Mouse (Mus musculus) mouse trophoblast stem cell (cell line): ENCODE results near the gene Vipr2.

Source experiments
- in situ Hi-C, 2 experiments: fragments of 300-500 bp; cut with MseI, MboI; formaldehyde crosslinking; loops; 2 replicates in 1 of 2; 3 replicates in 1 of 2; pipeline ENCODE4 v1.15.1; 2025

Vipr2 gene

DNA sequence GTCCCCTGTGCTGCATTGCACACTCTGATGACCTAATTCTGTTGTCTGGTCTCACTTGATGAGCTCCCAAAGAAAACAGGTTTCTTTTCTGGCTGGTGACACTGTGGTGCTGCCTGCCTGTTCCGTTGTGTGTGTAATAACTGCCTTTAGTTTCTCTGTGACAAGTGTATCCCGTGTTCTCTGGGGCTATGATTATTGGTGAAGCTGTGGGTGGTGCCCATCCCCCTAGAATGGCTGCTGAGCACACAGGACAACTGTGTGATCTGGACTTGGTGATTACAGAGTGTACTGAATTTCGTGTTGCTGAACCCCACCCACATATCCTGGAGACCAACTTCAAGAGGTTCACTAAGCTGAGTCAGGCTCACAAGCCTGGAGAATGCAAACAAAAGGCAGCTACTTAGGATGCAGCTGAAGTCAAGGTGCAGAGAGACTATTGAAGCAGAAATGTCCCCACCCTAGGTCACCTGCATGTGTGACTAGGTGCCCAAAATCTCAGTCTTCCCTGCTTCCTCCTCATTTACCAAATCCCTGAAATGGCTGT is 18.9 kb downstream of the Vipr2 start:
- in situ Hi-C loops: no loop called here

DNA sequence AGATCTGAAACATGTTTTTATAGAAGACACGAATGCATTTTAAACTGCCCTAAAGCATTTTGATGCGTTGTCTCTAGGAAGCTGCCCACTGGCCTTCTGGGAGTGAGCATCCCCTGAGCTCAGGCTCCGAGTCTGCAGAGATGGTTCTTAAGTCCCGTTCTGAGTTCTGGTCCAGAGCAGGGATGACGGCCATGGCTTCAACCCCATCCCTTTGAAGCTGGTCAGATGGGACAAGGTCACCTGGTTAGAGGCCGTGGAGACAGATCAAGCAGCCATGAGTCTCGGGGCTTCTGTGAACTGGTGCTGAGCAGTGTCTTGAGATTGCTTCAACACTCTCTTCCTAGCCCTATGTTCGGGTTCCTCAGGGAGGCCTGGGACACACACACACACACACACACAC is 19.6 kb downstream of the Vipr2 start:
- in situ Hi-C loops: no loop called here

GRCm38 (mm10) chr12:116101945-116102344 is 24.4 kb downstream of the Vipr2 start:
- in situ Hi-C loops: no loop called here

GRCm38 (mm10) chr12:116109451-116110353 is 32.2 kb downstream of the Vipr2 start:
- in situ Hi-C loops: no loop called here

- in situ Hi-C loops: no loop called here
Observed at GRCm38 (mm10) chr12:116111007-116111694, 33.6 kb downstream of the Vipr2 start.

DNA sequence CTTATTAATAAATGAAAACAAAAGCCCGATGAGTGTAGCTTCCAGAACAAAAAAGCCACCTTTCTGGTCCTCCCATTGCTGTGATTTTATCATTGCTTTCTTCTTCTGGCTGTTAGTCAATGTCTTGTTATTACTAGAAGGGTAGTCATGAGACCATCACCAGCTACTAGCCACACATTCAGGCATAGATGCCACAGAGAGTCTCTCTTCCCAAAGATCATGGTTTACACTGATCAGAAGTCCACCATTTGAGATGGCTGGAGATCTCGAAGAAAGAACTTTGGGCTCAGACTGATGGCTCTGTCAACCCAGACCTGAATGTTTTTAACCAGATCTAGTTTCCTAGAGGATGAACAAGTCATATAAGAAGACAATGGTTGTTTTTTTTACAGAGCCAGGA is 38.3 kb downstream of the Vipr2 start:
- in situ Hi-C loops: no loop called here

DNA sequence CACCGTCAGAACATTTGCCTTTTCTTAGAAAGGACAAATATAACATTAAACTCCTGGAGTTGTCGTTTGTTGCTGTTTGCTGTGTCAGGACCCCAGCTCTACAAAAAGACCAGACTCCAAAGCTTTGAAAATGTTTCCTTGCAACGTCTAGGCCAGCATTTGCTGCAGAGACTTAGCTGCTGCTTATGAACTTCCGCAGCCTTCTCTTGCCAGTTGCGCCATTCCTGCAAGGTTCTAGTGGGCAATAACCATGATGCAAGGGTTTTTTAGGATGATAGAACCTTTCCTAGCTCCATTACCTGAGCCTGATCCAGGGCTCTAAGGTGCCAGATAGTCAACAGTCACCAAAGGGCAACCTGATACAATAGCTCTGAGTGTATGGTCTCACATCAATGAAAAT is 38.9 kb downstream of the Vipr2 start:
- in situ Hi-C loops: no loop called here

GRCm38 (mm10) chr12:116117352-116117929 is 39.9 kb downstream of the Vipr2 start:
- in situ Hi-C loops: no loop called here

DNA sequence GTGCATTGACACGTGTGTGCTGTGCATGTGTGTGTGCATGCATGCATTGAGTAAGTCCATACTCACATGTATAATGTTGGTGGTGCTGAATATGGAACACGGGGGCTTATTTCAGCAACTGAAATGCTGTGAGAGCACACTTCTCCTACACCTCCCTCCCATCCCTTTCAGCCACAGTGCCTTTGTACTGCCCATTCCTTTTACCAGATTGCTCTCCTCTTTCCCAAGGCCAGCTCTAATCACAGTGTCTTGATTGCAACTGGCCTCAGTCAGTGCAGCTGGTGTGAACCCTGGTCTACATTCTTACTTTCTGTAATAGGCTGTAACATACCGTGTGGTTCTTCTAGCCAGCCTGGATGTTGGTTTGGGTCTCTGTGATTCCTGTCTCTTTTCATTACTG is 41.5 kb downstream of the Vipr2 start:
- in situ Hi-C loops: no loop called here

GRCm38 (mm10) chr12:116123786-116124185 is 46.3 kb downstream of the Vipr2 start:
- in situ Hi-C loops: no loop called here

DNA sequence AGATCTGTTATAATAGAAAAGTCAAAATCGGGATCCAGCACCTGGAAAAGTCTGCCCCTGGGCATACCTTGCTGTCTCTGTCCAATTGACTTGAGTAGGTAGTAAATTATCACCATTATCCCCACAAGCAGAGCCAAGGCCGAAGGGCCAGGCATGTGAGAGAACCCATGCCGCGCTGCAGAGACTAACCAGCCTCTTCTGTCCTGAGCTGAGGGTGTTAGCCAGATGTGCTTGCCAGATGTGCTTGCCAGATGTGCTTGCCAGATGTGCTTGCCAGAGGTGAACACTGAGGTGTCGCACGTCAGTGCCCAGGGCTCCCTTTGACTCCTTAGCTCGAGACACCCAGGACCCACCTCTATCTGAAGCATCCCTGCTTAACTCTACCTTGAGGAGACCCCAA is 53.4 kb downstream of the Vipr2 start:
- in situ Hi-C loops: no loop called here

- in situ Hi-C loops: no loop called here
Observed at GRCm38 (mm10) chr12:116132909-116133308, 55.4 kb downstream of the Vipr2 start.

DNA sequence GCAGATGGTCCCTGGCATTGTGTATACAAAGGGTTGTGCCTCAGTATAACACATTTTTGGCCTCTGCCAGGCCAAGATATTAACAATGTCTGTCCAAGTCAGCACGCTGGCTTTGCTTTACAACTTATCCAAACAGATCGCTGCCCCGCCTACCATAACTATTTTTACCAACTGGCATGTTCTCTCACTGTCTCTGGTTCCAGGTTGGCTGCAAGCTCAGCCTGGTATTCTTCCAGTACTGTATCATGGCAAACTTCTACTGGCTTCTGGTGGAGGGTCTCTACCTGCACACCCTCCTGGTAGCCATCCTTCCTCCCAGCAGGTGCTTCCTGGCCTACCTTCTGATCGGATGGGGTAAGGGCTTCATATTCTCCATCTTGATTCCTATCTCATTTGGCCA is 58.4 kb downstream of the Vipr2 start:
- in situ Hi-C loops: no loop called here

- in situ Hi-C loops: no loop called here
Observed at GRCm38 (mm10) chr12:116138322-116139205, 61.0 kb downstream of the Vipr2 start.

DNA sequence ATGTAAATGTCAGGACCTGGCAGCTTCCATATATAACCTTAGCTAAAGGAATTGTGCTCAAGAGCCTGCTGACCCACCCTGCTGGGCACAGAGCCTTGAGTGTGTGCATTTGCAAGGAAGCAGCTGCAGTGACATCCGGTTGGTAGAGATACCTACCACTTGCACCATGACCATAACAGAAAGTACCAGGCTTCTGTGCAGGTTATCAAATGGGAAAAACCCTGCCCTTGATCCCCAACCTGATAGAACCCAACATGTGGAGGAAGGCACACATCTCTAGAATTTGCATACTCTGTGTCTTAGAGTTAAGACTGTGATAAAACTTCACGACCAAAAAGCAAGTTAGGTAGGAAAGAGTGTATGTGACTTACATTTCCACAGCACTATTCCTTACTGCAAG is 63.1 kb downstream of the Vipr2 start:
- in situ Hi-C loops: no loop called here

DNA sequence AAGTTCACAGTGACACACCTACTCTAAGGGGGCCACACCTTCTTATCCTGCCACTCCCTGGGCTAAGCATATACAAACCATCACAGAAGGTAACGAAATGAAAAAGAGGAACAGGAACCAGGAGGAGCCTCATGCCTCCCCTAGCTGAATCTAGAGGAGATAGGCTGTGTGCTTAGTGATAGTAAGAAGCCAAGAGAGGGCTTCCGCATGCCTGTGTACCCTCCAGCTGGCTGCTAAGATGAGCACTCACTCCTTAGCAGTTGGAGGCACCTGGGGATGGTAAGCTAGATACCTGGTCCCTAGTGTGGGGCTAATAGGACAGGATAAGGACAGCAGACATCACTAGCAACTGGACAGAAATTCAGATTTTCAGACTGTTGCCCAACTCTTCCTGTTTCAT is 64.3 kb downstream of the Vipr2 start:
- in situ Hi-C loops: no loop called here

GRCm38 (mm10) chr12:116142464-116142863 is 64.9 kb downstream of the Vipr2 start:
- in situ Hi-C loops: no loop called here

GRCm38 (mm10) chr12:116145246-116145645 is 67.7 kb downstream of the Vipr2 start:
- in situ Hi-C loops: no loop called here

- in situ Hi-C loops: no loop called here
Observed at GRCm38 (mm10) chr12:116145686-116146085, 68.2 kb downstream of the Vipr2 start.

- in situ Hi-C loops: no loop called here
Observed at GRCm38 (mm10) chr12:116146996-116147634, 69.6 kb downstream of the Vipr2 start.

- in situ Hi-C loops: no loop called here
Observed at GRCm38 (mm10) chr12:116152866-116153428, 75.4 kb downstream of the Vipr2 start.
